Comparison of ENCODE assay signal across 8 mouse cellular contexts in the genomic region with DNA sequence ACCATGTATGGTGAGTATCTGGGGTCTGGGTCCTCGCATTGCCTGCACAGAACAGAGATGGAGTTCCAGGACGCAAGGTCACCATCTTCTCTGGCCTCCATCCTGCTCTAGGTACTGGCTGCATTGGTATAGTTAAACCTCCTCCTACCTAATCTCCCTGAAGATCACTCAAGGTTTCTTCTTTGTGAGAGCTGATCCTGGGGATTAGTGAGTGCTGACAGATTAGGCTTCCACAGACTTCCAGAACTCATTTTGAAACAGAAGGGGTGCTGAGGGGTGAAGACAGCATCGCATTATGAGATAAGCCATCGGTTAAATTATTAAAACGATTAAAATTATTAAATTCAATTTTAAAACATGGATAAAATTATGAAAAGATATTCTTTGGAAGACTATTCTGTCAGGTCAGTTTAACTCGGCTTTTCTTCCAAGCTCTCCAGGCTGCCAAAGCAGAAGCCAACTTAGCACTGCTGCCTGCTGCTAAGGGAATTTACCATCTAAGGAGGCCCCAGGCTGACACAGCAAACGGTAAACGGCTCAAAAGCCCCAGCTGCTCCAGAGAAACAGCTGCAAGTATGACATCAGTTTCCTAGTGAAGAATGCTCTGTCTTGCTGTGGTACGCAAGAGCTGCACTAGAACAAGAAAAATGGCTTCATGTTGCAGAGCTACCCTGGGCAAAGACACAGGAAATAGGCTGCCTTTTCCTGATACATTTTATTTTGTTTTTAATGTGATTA.
A peak's percentile ranks its signal among the peaks of the same experiment; 100 is the strongest.
DNase-seq lines count a peak whose midpoint lies in the region; ATAC-seq lines count a peak whose summit lies in the region.

No protein-coding gene starts in this region.

- H3K9me3 ChIP-seq in hindbrain, embryonic 13.5 days = no peaks in the 10 kb centered on the region

- ATAC-seq in hindbrain, embryonic 13.5 days (ENCODE audit: low FRiP score) = peak; percentile 80

- no peaks in the 10 kb centered on the region for H3K36me3 ChIP-seq in hindbrain, embryonic 13.5 days

- H3K27me3 ChIP-seq in hindbrain, embryonic 13.5 days = no peaks in the 10 kb centered on the region

- H3K4me1 ChIP-seq in hindbrain, embryonic 13.5 days (replicated peaks) = no peaks in the 10 kb centered on the region

- no peak overlapping the region for H3K9ac ChIP-seq in hindbrain, embryonic 13.5 days

- H3K27ac ChIP-seq in hindbrain, embryonic 13.5 days = no peak overlapping the region

- no peak overlapping the region for H3K4me3 ChIP-seq in hindbrain, embryonic 13.5 days

- 57% methylated on average over 9 of the region's 9 CpGs for WGBS in hindbrain, embryonic 13.5 days

- peak; percentile 15 for DNase-seq in layer of hippocampus, adult 11-12 months (ENCODE audit: low spot score)
- no peak for DNase-seq in layer of hippocampus, postnatal 25 days (ENCODE audit: extremely low spot score in 1 of 2, low spot score in 1 of 2)
- DNase-seq in embryo, embryonic 10.5 days (ENCODE audit: low spot score) = peak; percentile 59
- DNase-seq in lung, postnatal 25 days (ENCODE audit: low spot score) = peak; percentile 37
- DNase-seq in skeletal muscle tissue, adult 2 months (ENCODE audit: low read depth, low spot score) = peak; percentile 82
- DNase-seq in adrenal gland, postnatal 10 days = no peak
- no peak for DNase-seq in T-cell, adult 2 months (ENCODE audit: low spot score)

- H3K4me2 ChIP-seq in hindbrain, embryonic 13.5 days = no peak overlapping the region

Comparison
In these comparisons a context has a peak if more than half of its experiments do, and no peak if none do; other contexts are left out.
1. DNase-seq: peak in layer of hippocampus, adult 11-12 months (single experiment), embryo, embryonic 10.5 days (single experiment), lung, postnatal 25 days (single experiment) and skeletal muscle tissue, adult 2 months (single experiment); none in layer of hippocampus, postnatal 25 days (0 of 2), adrenal gland, postnatal 10 days (single experiment) and T-cell, adult 2 months (single experiment).